Mouse (Mus musculus) cerebellum, postnatal 4 days (tissue): Measurements from ENCODE around the gene Rgcc.

Source experiments
- DNase-seq, 2 experiments: peaks; one replicate each; pipeline ENCODE4 v3.0.0; 2022; ENCODE audit warnings: low spot score in 2 of 2, mixed read lengths in 1 of 2

The Rgcc gene

DNA sequence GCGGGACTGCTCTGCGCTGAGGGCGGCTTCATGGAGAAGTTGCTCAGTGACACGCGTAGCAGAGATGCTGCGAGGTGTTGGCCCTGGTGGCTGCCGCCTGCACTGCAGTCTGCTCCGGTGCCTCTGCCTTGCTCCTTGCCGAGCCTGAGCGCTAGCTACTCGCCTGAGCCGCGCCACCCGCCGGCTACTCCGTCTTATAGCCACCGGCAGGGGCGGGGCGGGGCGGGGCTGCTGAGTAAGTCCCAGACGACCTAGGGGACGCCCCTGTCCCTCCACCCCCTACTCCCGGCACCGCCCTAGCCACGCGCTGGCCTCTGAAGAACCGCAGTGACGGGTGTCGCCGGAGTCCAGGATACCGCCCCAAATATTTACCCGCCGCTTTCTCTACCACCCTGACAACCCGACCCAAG, at the start of gene Rgcc:
Rgcc (minus strand) TSS at position 180 of the 410 bp plus-strand sequence.
- peak; percentile 85 to 95 for DNase-seq

DNA sequence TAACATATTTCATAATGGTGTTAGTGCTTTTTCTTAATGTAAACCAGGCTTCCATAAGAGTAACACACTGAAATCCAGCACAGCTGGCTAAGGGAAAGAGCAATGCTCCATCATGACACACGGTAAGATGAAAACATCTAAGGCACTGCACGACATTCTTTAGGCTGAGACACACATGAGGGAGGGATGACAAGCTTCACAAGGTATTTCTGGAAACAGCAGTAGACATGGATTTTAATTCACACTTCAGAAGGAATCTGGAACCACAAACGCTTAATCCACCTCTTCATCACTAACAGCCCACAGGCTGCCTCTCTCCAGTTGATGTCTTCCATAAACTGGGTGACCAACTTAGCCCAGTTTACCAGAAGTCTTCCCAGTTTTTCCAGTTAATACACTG, 44.9 kb upstream of the Rgcc start:
- no peak for DNase-seq

DNA sequence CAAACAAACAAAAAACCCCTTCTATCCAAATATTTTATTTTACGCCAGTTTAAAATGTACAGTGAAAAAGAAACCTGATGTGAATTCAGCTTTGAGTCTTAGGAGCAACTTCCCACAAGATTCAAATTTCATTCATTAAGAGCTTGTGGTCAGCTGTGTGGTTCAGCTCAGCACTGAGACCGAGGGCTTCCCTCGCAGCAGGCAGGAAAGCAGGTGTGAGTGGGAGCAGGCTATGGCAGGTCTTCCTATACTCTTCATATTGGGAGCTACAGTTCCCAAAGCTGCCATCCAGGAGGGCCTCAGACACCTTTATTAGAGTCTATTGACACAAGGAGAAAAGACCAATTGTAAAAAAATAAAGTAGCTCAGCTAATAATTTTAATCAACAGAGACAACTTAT, 34.2 kb upstream of the Rgcc start:
- DNase-seq = no peak

DNA sequence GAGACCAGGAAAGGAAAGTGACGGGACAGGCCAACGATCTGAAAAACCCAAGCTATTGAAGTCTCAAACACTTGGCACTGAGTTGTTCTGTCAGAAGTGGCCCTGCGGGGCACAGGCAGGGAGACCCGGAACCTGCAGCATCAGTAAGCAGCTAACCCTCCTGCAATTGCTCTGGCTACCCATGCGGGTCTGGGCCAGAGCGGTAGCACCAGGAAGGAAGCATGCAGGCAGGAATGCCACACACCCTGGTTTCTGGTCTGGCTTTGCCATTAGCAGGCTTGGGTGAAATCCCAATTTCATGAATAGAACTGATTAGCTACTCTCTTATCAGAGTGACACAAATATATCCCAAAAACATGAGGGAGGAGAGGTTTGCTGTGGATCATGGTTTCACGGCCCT, 30.5 kb upstream of the Rgcc start:
- DNase-seq = no peak

DNA sequence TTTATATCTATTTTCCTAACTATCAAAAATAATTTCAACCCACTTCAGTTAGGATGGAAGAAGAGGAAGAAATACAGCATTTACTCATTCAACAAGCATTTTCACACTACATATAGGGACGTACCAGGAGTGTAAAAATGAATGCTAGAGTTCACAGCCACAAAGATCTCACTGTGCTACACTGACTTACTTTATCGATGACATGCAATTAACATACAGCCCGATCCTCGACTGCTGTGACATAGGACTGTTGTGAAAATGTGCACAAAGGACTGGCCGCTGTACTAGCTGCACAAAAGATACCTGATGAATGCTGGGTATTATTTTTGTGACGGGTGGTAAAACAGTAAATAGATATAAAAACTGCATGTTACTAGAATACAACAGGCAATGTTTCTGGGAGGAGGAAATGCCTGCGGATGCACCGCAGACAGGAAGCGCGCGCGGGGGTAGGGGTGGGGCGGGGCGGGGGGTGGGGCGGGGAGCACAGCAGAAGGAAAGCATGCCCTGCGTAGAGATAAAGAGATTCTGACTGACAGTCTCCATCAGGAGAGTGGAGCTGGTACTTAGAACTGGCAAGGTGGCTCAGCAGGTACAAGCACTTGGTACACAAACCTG, 29.6 kb upstream of the Rgcc start:
- no peak for DNase-seq

DNA sequence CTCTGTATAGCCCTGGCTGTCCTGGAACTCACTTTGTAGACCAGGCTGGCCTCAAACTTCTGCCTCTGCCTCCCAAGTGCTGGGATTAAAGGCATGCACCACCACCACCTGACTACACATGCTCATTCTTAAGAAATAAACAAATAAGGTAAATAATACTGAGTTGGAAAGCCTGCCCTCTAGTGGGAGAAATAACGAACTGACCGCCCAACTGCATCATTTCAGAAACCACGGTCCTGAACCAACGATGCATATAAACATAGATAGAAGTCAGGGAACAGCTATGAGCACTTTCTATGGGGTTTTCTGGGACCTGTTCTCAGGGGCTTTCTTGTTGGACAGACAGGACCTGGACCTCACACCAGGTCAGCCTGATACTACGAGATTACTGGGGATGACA, 25.6 kb upstream of the Rgcc start:
- DNase-seq = peak in 1 of 2 experiments; percentile 43

DNA sequence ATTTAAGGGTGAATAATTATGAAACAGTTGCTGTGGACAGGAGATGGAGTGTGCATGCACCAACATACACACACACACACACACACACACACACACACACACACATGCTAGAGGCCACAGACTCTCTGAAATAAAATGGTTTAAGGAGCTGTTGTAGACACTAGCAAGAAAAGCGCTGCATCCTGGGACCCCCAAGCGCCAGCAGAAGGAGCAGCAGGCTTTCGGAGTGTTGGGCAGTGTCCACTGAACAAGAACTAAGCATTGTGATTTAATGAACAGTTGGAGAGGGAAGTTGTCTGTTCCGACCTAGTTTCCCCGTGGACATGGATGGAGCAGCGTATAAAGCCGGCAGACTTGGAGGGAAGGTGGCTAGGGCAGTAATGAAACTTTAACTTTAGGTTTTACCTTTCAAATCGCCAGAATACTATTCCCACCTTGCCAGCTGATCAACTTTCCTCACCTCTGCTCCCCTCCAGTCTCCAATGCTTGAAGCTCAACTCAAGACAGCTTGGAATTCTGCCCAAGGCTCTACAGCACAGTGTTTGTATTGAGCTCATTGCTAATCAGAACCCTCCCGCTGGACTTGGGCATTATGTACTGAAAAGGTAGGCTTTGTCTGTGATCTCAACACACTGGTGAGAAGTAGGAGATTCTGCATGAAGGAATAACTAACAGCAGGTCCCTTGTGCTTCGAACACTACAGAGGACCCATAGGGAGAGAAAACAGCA, 22.8 kb upstream of the Rgcc start:
- DNase-seq = no peak

DNA sequence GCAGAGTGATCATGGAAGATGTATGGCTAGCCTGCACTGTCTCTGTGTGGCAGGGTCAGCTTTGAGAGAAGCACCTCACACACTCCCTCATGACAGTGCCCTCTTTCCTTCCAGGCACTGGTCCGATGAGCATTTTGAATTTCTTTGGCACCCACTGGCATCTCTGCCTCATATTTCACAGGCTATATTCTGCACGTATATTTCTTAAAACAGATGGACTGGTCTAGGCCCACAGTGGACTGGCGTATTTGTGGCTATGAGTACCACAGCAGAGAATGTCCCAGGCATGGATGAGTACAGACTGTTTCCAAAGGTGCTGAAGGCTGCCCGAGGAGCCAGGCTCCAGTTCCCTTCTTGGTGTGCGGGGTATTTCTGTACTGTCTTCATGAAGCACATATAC, 20.4 kb upstream of the Rgcc start:
- no peak for DNase-seq

DNA sequence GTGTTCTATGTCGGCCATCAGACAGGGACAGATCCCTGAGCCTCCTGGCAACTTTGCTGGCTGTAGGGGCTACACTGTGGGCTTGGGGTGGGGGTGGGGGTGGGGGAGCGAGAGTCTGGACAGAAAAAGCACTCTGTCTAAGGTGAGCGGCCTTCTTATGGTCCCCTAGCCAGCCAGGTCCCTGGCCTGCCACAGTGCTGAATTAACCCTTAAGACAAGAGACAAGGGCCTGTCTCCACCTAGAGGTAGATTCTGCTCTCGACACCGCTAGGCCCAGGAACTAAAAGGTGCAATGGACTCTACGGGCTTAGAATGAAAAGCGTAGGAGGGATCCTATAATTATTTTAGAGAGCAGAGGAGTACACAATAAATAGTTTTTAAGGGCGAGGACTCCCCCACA, 19.7 kb upstream of the Rgcc start:
- DNase-seq = peak in 1 of 2 experiments; percentile 34

DNA sequence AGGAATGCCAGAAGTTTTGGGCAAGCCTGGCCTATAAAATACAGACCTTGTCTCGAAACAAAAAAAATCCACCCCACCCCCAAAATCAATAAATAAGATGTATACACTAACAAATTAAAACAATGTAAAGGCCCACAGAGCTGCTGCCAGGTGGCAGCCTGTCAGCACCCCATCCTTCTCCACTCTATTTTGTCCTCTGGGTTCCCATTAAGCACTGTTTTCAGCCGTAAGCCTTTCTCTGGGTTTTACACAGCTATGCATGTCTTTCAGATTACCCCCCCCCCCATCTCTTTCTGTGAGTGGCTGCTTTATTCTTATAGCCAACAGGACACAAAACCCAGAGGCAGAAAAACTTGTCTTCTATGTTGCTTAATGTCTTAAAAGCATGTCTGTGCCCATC, 16.2 kb upstream of the Rgcc start:
- DNase-seq = no peak

DNA sequence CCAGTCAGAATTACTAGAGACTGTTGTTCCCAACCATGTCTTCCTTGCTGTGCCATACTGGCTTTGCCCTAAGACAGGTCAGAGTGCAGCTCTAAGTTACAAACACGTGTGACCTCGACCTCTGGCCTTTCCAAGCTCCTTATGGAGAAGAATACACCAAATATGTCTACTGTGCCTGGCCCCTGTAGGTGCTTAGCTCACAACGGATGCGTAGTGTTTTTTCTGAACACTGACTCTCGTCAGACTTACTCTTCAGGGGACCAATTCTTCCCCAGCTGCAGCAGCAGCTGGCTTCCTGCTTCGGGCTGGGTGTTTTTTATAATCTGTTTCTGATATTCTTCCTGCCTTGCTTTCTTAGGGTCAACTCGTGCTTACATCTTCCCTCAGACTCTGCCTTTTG, 14.4 kb upstream of the Rgcc start:
- no peak for DNase-seq

DNA sequence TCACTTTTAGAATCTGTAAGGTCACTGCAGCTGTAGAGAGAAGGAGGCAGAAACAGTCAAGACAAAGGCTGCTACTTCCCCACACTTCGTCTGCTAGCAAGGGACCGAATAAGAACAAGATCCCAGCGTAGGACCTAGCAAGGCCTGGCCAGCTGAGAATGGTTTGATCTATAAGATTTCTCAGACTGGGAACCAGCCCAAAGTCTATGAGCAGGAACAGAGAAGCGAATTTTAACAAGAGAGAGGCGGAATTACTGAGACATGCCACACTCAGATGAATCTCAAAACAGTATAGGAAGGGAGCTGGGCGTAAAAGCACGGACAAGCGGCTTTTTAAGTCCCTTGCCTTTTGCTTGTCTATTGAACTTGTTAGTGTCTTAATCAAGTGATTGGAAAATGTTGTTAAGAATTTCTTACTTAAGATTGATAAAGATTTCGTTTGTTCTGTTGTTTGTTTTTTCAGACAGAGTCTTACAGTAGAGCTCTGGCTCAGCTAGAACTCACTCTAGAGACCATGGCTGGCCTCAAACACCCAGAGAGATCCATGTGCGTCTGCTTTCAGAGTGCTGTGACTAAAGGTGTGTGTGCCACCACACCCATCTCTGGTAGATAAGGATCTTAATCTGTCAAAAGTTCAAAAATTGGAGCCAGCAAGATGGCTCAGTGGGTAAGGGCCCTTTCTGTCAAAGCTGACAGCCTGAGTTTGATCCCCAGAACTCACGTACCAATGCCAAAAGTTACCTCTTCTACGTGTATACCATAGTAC, 13.0 kb upstream of the Rgcc start:
- no peak for DNase-seq

DNA sequence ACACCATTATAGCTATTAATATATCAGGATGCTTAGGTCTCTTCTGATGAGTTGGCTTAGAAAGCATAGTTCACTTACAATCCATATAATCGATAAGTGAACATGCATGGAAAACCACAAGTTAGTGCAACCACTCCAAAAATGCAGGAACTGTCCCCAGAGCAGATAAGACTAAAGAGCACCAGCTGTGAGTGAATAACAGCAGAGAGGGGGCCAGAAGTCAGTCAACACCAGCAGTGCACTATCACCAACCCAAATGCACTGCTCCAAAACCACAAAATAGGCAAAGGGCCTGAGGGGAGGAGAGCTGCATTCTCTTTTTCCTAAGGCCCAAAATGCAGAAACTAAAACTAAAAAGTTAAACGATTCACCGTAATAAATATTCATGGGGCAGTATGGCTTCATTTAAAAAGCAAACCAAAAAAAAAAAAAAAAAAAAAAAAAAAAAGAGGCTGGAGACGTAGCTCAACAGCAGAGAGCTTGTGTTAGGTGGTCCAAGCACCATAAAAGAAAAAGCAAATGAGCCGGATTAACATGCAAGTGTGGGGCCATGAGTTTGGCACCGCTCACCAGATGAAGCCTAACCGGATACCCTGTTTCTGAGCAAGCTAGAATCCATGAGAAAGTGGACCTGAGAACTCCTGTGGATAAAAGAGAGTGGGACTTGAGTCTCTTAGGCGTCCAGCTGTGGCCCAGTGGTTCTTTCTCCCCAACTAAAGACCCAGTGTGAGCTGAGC, 12.2 kb upstream of the Rgcc start:
- DNase-seq = no peak

DNA sequence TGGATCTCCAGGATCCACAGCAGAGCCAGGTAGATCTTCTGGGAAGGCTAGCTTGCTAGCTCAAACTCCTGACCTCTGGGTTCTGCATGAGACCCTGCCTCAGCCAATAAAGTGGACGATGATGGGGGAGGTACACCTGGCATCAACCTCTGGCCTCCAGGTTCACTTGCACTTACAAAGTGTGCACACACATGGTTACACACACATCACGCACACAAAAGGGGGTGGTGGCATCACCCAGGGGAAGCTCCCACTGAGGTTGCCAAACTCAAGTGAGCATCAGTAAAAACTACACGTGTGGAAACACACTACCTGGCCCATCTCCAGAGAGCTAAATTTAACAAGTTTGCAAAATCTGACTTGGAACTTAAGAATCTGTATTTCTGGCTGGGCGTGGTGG, 11.3 kb upstream of the Rgcc start:
- DNase-seq = no peak

DNA sequence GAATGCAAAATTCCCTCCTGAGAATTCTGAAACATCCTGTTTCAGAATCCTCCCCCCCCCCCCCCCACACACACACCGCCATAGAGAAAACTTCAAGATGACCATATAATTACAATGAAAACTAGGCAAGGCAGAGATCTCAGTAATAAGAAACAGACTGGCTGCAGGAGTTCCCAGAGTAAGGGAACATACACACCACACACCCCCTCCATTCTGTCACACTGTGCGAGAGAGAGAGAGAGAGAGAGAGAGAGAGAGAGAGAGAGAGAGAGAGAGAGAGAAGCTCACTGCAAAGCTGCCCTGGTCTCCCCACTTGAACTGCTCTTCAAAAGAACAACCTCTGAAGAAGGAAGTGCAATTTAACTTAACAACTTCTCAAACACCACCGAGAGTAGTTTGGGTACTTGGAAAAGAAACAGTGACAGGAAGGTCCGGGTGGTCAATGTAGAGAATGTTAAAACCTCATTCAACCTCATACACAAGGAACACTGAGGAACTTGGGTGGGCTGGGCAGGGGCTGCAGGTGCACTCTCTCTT, 10.5 kb upstream of the Rgcc start:
- DNase-seq = no peak

DNA sequence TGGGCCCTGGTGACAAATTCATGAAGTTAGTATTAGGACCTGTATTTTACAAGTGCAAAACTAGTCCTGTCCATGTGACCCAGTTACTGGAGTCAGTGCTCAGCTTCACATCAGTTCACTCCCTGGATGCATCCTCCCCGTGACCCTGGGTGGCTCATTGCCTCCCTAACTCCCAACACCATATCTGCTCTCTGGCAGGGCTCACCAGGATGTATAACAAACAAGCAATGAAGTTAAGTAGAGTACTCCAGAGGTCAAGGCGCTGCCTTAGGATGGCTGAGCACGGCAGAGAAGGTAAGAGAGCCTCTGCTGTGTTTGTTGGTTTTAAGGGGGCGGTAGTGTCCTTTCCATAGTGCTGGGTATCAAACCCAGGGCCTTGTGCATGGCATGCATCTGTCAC, 7.7 kb upstream of the Rgcc start:
- DNase-seq = no peak

DNA sequence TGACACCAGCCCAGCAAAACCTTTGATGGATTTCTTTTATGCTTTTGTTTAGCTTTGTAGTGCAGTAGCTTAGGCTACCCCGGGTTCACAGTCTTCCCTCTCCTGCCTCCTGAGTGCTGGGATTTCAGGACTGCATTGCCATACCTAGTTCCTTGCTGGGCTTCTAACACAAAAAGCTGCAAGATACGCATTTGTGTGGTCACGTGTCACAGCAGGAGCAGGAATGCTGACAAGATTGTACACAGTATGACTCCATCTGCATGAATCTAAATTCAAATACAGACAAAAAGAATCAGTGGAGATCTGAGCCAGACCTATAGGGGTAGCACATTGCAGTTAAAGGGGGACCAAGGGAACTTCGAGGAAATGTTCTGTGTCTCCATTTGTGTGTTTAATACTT, 6.9 kb upstream of the Rgcc start:
- DNase-seq = no peak

DNA sequence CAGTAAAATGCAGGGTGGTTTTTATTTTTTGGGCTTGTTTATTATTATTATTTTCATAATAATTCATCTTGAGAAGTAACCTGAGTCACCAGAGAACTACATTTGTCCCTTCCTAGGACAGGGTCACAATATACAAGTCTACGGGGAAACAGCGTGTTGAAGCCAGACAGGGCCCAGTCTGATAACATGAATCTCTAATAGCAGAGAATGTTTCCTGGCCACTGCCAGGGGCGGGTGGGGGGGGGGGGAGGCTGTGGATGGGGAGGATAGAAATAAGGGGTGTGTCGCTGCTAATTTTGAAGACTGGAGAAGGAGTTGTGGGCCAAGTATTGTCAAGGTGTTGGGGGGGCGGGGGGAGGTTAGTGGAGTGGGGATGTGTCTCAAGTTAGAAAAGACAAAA, 6.5 kb upstream of the Rgcc start:
- DNase-seq = no peak

DNA sequence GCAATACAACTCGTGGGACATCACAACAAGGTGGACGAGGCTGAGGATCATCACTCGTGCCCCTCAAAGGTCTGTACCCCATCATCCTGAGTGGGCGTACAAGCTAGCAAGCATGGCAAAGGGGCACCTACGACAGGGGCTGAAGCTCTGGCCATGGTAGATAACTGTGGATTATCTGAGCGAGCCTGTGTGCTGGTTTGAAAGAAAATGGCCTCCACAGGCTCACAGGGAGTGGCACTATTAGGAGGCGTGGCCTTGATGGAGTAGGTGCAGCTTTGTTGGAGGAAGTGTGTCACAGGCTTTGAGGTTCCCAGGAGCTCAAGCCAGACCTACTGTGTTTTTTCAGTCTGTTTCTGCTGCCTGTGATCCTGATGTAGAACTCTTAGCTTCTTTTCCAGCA, 5.7 kb upstream of the Rgcc start:
- no peak for DNase-seq

DNA sequence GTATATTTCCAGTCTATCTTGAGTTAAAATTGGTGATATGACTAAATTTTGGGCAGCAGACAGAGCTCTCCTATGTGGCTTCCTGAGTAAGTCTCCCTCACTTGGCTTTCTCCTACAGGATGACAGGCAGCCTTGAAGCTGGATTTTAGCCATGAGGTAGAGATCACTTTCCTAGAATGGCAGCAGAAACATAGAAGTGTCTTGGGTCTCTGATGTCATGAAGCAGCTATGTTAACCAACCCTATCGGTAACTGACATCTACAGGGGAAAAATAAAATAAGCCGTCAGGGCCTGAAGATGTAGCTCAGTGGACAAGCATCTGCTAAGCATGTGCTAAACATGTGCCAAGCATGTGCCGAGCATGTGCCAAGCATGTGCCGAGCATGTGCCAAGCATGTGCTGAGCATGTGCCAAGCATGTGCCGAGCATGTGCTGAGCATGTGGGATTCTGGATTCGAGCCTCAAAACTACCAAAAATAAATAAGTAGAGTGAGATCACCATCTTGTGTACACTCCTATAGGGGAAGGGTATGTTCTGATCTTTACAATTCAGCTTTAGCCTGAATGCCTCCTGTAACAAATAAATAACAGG, 3.5 kb upstream of the Rgcc start:
- DNase-seq = no peak

DNA sequence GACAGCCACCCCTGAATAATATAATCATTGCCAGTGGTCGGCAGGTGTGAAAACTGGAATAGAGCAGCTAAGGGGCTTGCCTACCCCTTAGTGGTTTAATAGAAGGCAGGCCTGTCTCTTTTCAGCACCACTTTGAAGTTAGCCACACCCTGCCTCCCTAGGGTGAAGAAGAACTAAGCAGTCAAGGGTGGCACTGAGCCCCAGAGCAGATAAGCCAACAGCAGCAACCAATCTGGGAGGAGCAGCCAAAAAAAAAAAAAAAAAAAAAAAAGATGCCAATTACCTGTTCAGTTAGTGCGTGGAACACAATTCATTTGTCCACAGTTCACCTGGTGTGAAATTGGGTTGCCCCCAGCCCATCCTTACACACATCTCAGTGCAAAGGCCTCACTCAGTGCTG, 1.7 kb upstream of the Rgcc start:
- DNase-seq = no peak
